Mouse (Mus musculus) left cerebral cortex, postnatal 10 days (tissue): ENCODE results near the gene C130074G19Rik. TPM values are rescaled to one million over a fixed set of nuclear protein-coding genes. Genes with fewer than 3 reads are reported as not detected.

Experiments
- DNase-seq, 2 experiments: peaks; one replicate each; pipeline ENCODE4 v3.0.0; 2021 to 2022; ENCODE audit warnings: low spot score in 2 of 2, mixed read lengths in 1 of 2; ENCODE audit errors: extremely low spot score in 1 of 2
- intact Hi-C: fragments of 180-260 bp; cut with DNase I; formaldehyde crosslinking; loops from one replicate; pipeline ENCODE4 v1.15.1; 2025
- total RNA-seq, 2 experiments: library from RNA; stranded (reverse); gene quantifications; 2 replicates each; pipeline ENCODE4 v1.2.3; 2021

Gene C130074G19Rik
- total RNA-seq, 2 experiments from 2014 or later = 13.3 to 15.0 TPM

- intact Hi-C loops = loop anchor here (5.0 to 10.0 kb wide), 2 partner anchors 40 to 343 kb away; no protein-coding TSS in a partner anchor
- DNase-seq = peak; percentile 82 to 90
These were observed 31.0 kb downstream of the C130074G19Rik start for GRCm38 (mm10) chr1:184851741-184852618.

- intact Hi-C loops = loop anchor here (5.0 to 10.0 kb wide), 2 partner anchors 41 to 344 kb away; no protein-coding TSS in a partner anchor
- DNase-seq = no peak
These were observed 31.9 kb downstream of the C130074G19Rik start for GRCm38 (mm10) chr1:184851166-184851565.

- intact Hi-C loops = no loop called here
- DNase-seq = no peak
These were observed 36.0 kb downstream of the C130074G19Rik start for GRCm38 (mm10) chr1:184846973-184847372.

GRCm38 (mm10) chr1:184846092-184846750 is 36.8 kb downstream of the C130074G19Rik start, which contains the start of gene Marc2:
Gene Marc2 (minus strand): TSS chr1:184846451.
- no peak for DNase-seq
- intact Hi-C loops = no loop called here

GRCm38 (mm10) chr1:184845111-184846071 is 37.6 kb downstream of the C130074G19Rik start:
- intact Hi-C loops = no loop called here
- DNase-seq = peak; percentile 76 to 93

- DNase-seq = peak in 1 of 2 experiments; percentile 53
- intact Hi-C loops = no loop called here
These were observed 38.5 kb downstream of the C130074G19Rik start for GRCm38 (mm10) chr1:184844326-184845066.

GRCm38 (mm10) chr1:184837649-184838048 is 45.4 kb downstream of the C130074G19Rik start:
- intact Hi-C loops = no loop called here
- no peak for DNase-seq

- intact Hi-C loops = no loop called here
- no peak for DNase-seq
These were observed 46.7 kb downstream of the C130074G19Rik start for GRCm38 (mm10) chr1:184836350-184836749.

- intact Hi-C loops = no loop called here
- DNase-seq = no peak
These were observed 49.5 kb downstream of the C130074G19Rik start for GRCm38 (mm10) chr1:184833499-184833898.

GRCm38 (mm10) chr1:184832211-184832610 is 50.8 kb downstream of the C130074G19Rik start:
- intact Hi-C loops = no loop called here

GRCm38 (mm10) chr1:184829897-184830296 is 53.1 kb downstream of the C130074G19Rik start:
- intact Hi-C loops = no loop called here
- DNase-seq = no peak

More at GRCm38 (mm10) chr1:184832211-184832610, 50.8 kb downstream of the C130074G19Rik start:
- no peak for DNase-seq

- peak in 1 of 2 experiments; percentile 82 for DNase-seq
- intact Hi-C loops = no loop called here
These were observed 55.8 kb downstream of the C130074G19Rik start for GRCm38 (mm10) chr1:184827175-184827701.

GRCm38 (mm10) chr1:184825093-184825492 is 57.9 kb downstream of the C130074G19Rik start:
- intact Hi-C loops = no loop called here
- peak; percentile 44 to 55 for DNase-seq

GRCm38 (mm10) chr1:184824439-184824851 is 58.6 kb downstream of the C130074G19Rik start:
- peak; percentile 83 to 94 for DNase-seq
- intact Hi-C loops = no loop called here

- intact Hi-C loops = no loop called here
- peak; percentile 54 to 56 for DNase-seq
These were observed 60.3 kb downstream of the C130074G19Rik start for GRCm38 (mm10) chr1:184822678-184823077.
